Mouse (Mus musculus): ENCODE data around the gene Sh2d7. TPM values are rescaled to one million over a fixed set of nuclear protein-coding genes. Genes with fewer than 3 reads are reported as not detected.

Gene Sh2d7
- polyA plus RNA-seq, 1 experiment from 2014 or later: not detected

DNA sequence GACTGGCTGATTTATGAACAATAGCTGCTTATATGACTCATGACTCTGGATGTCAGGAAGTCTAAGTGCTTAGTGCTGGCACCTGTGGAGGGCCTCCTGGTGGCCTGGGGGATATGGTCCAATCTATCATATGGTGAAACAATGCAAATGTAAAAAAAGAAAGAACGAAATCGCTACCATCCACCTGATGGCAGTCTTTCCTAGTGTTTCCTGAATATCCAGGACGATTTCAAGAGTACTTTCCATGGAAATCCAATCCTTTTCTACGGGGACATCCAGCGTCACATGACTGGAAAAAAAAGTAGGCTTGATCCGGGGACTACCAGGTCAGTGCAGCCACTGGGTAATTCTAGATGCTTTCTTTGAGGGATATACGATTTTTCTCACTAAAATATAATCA, 11.1 kb upstream of the Sh2d7 start:
- H3K36me3 ChIP-seq (replicated peaks; ENCODE audit: insufficient read depth, low read length): no peaks in the 10 kb centered on the region
- no peak overlapping the region for H3K4me3 ChIP-seq (ENCODE audit: low read depth, low read length)
- TF ChIP-seq CTCF (IDR thresholded peaks at IDR 0.05; ENCODE audit: low read depth) (no peak), EP300 (IDR thresholded peaks at IDR 0.05; ENCODE audit: low read depth) (no peak)
- H3K9me3 ChIP-seq (ENCODE audit: low read length): no peaks in the 10 kb centered on the region
- no peak for ATAC-seq
- no peak for DNase-seq
- no peaks in the 10 kb centered on the region for H3K4me1 ChIP-seq (ENCODE audit: insufficient read depth)
- 64% methylated on average over 7 of the region's 7 CpGs for WGBS (ENCODE audit: insufficient replicate concordance)
- no peak overlapping the region for H3K4me2 ChIP-seq (ENCODE audit: low read depth, low read length)
- no peak overlapping the region for H3K9ac ChIP-seq (replicated peaks)
- H3K27ac ChIP-seq (ENCODE audit: low read depth): no peak overlapping the region
- H3K27me3 ChIP-seq (ENCODE audit: insufficient read depth, low read length): no peaks in the 10 kb centered on the region

- WGBS (ENCODE audit: insufficient replicate concordance): 65% methylated on average over 2 of the region's 2 CpGs
- Histone ChIP-seq H3K4me2 (ENCODE audit: low read depth, low read length) (no peak overlapping the region), H3K9ac (replicated peaks) (no peak overlapping the region), H3K27me3 (ENCODE audit: insufficient read depth, low read length) (no peaks in the 10 kb centered on the region), H3K9me3 (ENCODE audit: low read length) (no peaks in the 10 kb centered on the region), H3K27ac (ENCODE audit: low read depth) (no peak overlapping the region), H3K4me3 (ENCODE audit: low read depth, low read length) (no peak overlapping the region), H3K4me1 (ENCODE audit: insufficient read depth) (no peaks in the 10 kb centered on the region), H3K36me3 (replicated peaks; ENCODE audit: insufficient read depth, low read length) (no peaks in the 10 kb centered on the region)
- no peak for DNase-seq
- TF ChIP-seq EP300 (IDR thresholded peaks at IDR 0.05; ENCODE audit: low read depth) (no peak), CTCF (IDR thresholded peaks at IDR 0.05; ENCODE audit: low read depth) (no peak)
- no peak for ATAC-seq
Observed at GRCm38 (mm10) chr9:54529950-54530349, 8.8 kb upstream of the Sh2d7 start.

DNA sequence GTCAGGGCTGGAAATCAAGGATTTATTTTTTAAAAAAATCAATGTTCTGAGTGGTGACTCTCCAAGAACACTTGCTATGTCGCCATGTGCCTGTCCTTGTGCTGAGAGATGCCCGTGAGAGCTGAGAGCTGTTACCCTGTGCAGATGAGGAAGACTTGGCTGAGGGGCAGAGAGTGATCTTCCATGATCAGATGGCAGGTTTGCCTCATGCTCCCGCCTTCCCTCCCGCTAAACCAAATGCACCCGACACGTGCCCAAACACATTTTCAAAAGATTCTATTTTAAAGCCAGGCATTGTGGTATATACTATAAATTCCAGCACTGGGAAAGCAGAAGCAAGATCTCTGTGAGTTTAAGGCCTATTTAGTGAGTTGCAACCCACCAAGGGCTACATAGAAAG, 7.9 kb upstream of the Sh2d7 start:
- Histone ChIP-seq H3K9me3 (ENCODE audit: low read length) (no peaks in the 10 kb centered on the region), H3K4me1 (ENCODE audit: insufficient read depth) (no peaks in the 10 kb centered on the region), H3K27me3 (ENCODE audit: insufficient read depth, low read length) (no peaks in the 10 kb centered on the region), H3K9ac (replicated peaks) (no peak overlapping the region), H3K4me2 (ENCODE audit: low read depth, low read length) (no peak overlapping the region), H3K27ac (ENCODE audit: low read depth) (no peak overlapping the region), H3K36me3 (replicated peaks; ENCODE audit: insufficient read depth, low read length) (no peaks in the 10 kb centered on the region), H3K4me3 (ENCODE audit: low read depth, low read length) (no peak overlapping the region)
- TF ChIP-seq EP300 (IDR thresholded peaks at IDR 0.05; ENCODE audit: low read depth): no peak
- TF ChIP-seq CTCF (IDR thresholded peaks at IDR 0.05; ENCODE audit: low read depth): no peak
- WGBS (ENCODE audit: insufficient replicate concordance): 80% methylated on average over 6 of the region's 6 CpGs
- DNase-seq (no peak), ATAC-seq (no peak)

DNA sequence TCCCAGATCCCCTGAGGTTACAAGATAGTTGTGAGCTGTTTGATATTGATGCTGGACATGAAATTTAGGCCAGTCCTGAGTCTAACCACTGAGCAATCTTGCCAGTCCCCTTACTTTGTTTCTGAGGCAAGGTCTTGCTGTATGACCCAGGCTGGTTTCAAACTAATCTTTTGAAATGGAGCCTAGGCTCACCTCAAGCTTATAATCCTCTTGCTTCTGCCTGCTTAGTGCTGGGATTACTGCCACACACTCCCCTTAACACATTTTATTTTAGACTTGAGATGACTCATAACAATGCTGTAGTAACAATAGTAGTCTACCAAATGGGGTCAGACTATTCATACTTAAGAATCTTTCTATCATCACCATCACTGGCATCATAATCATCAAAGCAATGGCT, 7.4 kb upstream of the Sh2d7 start:
- no peak for DNase-seq
- H3K27ac ChIP-seq (ENCODE audit: low read depth): no peak overlapping the region
- no peaks in the 10 kb centered on the region for H3K36me3 ChIP-seq (replicated peaks; ENCODE audit: insufficient read depth, low read length)
- no peak overlapping the region for H3K4me3 ChIP-seq (ENCODE audit: low read depth, low read length)
- no peak overlapping the region for H3K4me2 ChIP-seq (ENCODE audit: low read depth, low read length)
- no peaks in the 10 kb centered on the region for H3K4me1 ChIP-seq (ENCODE audit: insufficient read depth)
- H3K27me3 ChIP-seq (ENCODE audit: insufficient read depth, low read length): no peaks in the 10 kb centered on the region
- H3K9me3 ChIP-seq (ENCODE audit: low read length): no peaks in the 10 kb centered on the region
- no peak for ATAC-seq
- no peak for TF ChIP-seq CTCF (IDR thresholded peaks at IDR 0.05; ENCODE audit: low read depth)
- no peak for TF ChIP-seq EP300 (IDR thresholded peaks at IDR 0.05; ENCODE audit: low read depth)
- H3K9ac ChIP-seq (replicated peaks): no peak overlapping the region

DNA sequence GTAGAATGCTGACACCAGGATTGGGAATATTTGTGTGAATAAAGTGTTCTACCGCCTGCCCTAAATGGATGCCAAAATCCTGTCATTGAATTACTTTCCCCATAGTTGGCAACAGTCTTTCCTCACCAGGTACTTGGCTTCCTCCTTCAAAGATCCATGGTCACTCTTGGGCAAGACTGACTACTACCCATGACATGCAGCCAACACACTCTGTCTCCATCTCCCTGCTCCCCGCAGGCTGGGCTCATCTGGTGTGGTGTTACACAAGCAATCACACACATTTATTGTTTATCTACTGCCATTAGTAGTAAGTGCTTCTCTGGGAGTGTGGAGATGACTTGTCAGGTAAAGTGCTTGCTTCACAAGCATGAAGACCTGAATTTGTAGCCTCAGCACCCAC, 5.9 kb upstream of the Sh2d7 start:
- DNase-seq: no peak
- Histone ChIP-seq H3K9ac (replicated peaks) (no peak overlapping the region), H3K4me3 (ENCODE audit: low read depth, low read length) (no peak overlapping the region), H3K36me3 (replicated peaks; ENCODE audit: insufficient read depth, low read length) (no peaks in the 10 kb centered on the region), H3K27me3 (ENCODE audit: insufficient read depth, low read length) (no peaks in the 10 kb centered on the region), H3K9me3 (ENCODE audit: low read length) (no peaks in the 10 kb centered on the region), H3K4me1 (ENCODE audit: insufficient read depth) (no peaks in the 10 kb centered on the region), H3K27ac (ENCODE audit: low read depth) (no peak overlapping the region), H3K4me2 (ENCODE audit: low read depth, low read length) (no peak overlapping the region)
- TF ChIP-seq CTCF (IDR thresholded peaks at IDR 0.05; ENCODE audit: low read depth): no peak
- ATAC-seq: no peak
- 79% methylated on average over 2 of the region's 2 CpGs for WGBS (ENCODE audit: insufficient replicate concordance)

DNA sequence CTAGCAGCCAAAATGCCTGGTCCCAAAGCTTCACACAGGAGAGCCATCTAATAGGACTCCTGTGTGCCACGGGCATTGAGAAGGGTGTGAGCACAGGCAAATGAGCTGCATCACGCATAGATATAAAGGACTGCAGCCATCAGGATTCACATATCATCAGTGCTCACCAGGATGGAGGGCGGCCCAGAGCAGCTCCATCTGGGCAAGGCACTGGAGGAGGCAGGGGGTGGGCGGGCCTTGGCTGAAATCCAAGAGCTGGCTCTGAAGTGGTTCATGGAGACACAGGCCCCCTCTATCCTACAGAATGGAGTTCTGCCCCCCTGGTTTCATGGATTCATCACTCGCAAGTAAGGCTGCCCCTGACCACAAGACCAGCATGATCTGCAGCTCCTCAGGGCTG, 4.8 kb upstream of the Sh2d7 start:
- H3K9ac ChIP-seq (replicated peaks): no peak overlapping the region
- H3K27ac ChIP-seq (ENCODE audit: low read depth): no peak overlapping the region
- no peaks in the 10 kb centered on the region for H3K9me3 ChIP-seq (ENCODE audit: low read length)
- no peak overlapping the region for H3K4me2 ChIP-seq (ENCODE audit: low read depth, low read length)
- no peak overlapping the region for H3K4me3 ChIP-seq (ENCODE audit: low read depth, low read length)
- no peaks in the 10 kb centered on the region for H3K4me1 ChIP-seq (ENCODE audit: insufficient read depth)
- H3K36me3 ChIP-seq (replicated peaks; ENCODE audit: insufficient read depth, low read length): no peaks in the 10 kb centered on the region
- no peaks in the 10 kb centered on the region for H3K27me3 ChIP-seq (ENCODE audit: insufficient read depth, low read length)
- 71% methylated on average over 5 of the region's 5 CpGs for WGBS (ENCODE audit: insufficient replicate concordance)
- no peak for TF ChIP-seq EP300 (IDR thresholded peaks at IDR 0.05; ENCODE audit: low read depth)
- no peak for TF ChIP-seq CTCF (IDR thresholded peaks at IDR 0.05; ENCODE audit: low read depth)
- DNase-seq (no peak), ATAC-seq (no peak)

DNA sequence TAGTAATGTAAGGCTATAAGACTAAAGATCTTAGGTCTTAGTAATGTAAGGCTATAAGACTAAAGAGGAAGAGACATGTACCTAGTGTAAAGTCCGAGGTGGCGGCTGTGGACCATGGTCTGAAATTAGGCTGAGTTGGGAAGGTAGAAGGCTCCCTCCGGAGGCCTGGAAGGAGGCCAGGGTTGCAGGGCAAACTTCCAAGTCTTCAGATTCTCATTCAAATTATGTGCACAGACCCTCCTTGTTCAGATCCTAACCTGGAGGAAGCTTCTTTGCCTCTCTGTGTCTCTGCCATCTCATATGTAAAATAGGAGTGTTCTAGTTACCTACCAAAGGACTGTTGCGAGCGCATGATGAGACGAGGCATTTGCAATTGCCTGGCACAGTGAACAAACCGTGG, 2.5 kb upstream of the Sh2d7 start:
- Histone ChIP-seq H3K4me3 (ENCODE audit: low read depth, low read length) (no peak overlapping the region), H3K27me3 (ENCODE audit: insufficient read depth, low read length) (no peaks in the 10 kb centered on the region), H3K27ac (ENCODE audit: low read depth) (no peak overlapping the region), H3K9me3 (ENCODE audit: low read length) (no peaks in the 10 kb centered on the region), H3K9ac (replicated peaks) (no peak overlapping the region), H3K36me3 (replicated peaks; ENCODE audit: insufficient read depth, low read length) (no peaks in the 10 kb centered on the region), H3K4me1 (ENCODE audit: insufficient read depth) (no peaks in the 10 kb centered on the region), H3K4me2 (ENCODE audit: low read depth, low read length) (no peak overlapping the region)
- ATAC-seq (no peak), DNase-seq (no peak)
- TF ChIP-seq CTCF (IDR thresholded peaks at IDR 0.05; ENCODE audit: low read depth) (peak; percentile 21; the same call in 1 of the 2 replicates), EP300 (IDR thresholded peaks at IDR 0.05; ENCODE audit: low read depth) (no peak)
- WGBS (ENCODE audit: insufficient replicate concordance): 80% methylated on average over 7 of the region's 7 CpGs
